Mouse (Mus musculus) lung, postnatal 0 days (tissue): ENCODE results near the gene Myo10. TPM values are rescaled to one million over a fixed set of nuclear protein-coding genes. Genes with fewer than 3 reads are reported as not detected.

Source experiments
- ATAC-seq: fragments of 200-750 bp; cut with Nextera tagmentation; 2 replicates; pipeline ENCODE4 v1.8.0; 2017; ENCODE audit warnings: moderate library complexity
- DNase-seq: peaks from one replicate; pipeline ENCODE4 v3.0.0-alpha.2; 2016; ENCODE audit warnings: low spot score
- H3K27ac ChIP-seq: fragments of 300-500 bp; sonication (generic); 2 replicates; pipeline ENCODE4 v1.5.1; 2014; ENCODE audit warnings: antibody characterized with exemption, mild to moderate bottlenecking, low read length, mixed read lengths
- H3K27me3 ChIP-seq: fragments of 300-500 bp; sonication (generic); replicated peaks from 2 replicates; pipeline ENCODE4 v1.6.1; 2014; ENCODE audit warnings: low read length, mixed read lengths; ENCODE audit not compliant: insufficient read depth
- H3K36me3 ChIP-seq: fragments of 300-500 bp; sonication (generic); 2 replicates; pipeline ENCODE4 v1.6.1; 2014; ENCODE audit warnings: low read length, mixed read lengths; ENCODE audit not compliant: insufficient read depth
- H3K4me1 ChIP-seq: fragments of 300-500 bp; sonication (generic); 2 replicates; pipeline ENCODE4 v1.6.1; 2014; ENCODE audit warnings: antibody characterized with exemption, low read depth, low read length, mixed read lengths; ENCODE audit not compliant: insufficient read depth
- H3K4me2 ChIP-seq: fragments of 300-500 bp; sonication (generic); replicated peaks from 2 replicates; pipeline ENCODE4 v1.6.1; 2014; ENCODE audit warnings: low read depth, mild to moderate bottlenecking, low read length, moderate library complexity, mixed read lengths
- H3K4me3 ChIP-seq: fragments of 300-500 bp; sonication (generic); 2 replicates; pipeline ENCODE4 v1.5.1; 2014; ENCODE audit warnings: low read depth, low read length
- H3K9ac ChIP-seq: fragments of 300-500 bp; sonication (generic); replicated peaks from 2 replicates; pipeline ENCODE4 v1.6.1; 2014; ENCODE audit warnings: low read depth, mild to moderate bottlenecking
- H3K9me3 ChIP-seq: fragments of 300-500 bp; sonication (generic); 2 replicates; pipeline ENCODE4 v1.6.1; 2016; ENCODE audit warnings: low read length, mixed read lengths
- CTCF ChIP-seq: IDR thresholded peaks from 2 replicates; pipeline ENCODE4 v1.5.1; 2016; ENCODE audit warnings: antibody characterized with exemption, mild to moderate bottlenecking
- EP300 ChIP-seq: IDR thresholded peaks from 2 replicates; pipeline ENCODE4 v1.6.1; 2016; ENCODE audit warnings: antibody characterized with exemption, mild to moderate bottlenecking, control low read depth
- WGBS: fragments of 180-500 bp; shearing (Covaris S2); extraction: QIAGEN DNeasy Blood & Tissue Kit; methylation state at CpG from one replicate; pipeline ENCODE4 v1.1.7; 2014; 5-methylcytosine and 5-hydroxymethylcytosine counted together
- polyA plus RNA-seq: library from polyadenylated mRNA; unstranded; fragments of >200 nt; fragmentation: Nextera tagmentation; extraction: Ambion mirVana; gene quantifications from 2 replicates; pipeline ENCODE4 v1.2.1, GENCODE M21; 2015

The Myo10 gene
- polyA plus RNA-seq, 1 experiment from 2014 or later: 17.3 TPM

DNA sequence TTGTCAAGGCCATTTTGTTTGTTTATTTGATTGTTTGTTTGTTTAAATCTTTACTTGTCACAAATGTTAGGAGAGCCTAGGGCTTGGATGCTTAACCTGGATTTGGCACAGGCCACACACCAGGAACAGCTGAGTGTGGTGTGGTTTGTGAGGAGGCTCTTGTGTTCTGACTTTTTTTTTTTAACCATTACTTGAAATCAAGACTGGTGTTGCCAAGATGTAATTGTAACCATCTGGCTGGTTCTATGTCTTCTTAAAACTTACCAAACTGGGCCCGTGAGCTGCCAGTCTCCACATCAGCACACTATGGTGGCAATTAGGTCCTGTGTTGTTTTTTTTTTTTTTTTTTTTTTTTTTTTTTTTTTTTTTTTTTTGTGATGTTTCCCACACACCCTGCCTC is 85.6 kb downstream of the Myo10 start:
- ATAC-seq (no peak), DNase-seq (no peak)
- Histone ChIP-seq H3K4me3 (no peak overlapping the region), H3K4me1 (no peaks in the 10 kb centered on the region), H3K9ac (no peak overlapping the region), H3K4me2 (no peak overlapping the region), H3K27ac (no peak overlapping the region), H3K36me3 (no peaks in the 10 kb centered on the region), H3K9me3 (no peaks in the 10 kb centered on the region), H3K27me3 (no peaks in the 10 kb centered on the region)
- no peak for TF ChIP-seq EP300
- TF ChIP-seq CTCF: no peak
- 87% methylated on average over 1 of the region's 1 CpGs for WGBS

DNA sequence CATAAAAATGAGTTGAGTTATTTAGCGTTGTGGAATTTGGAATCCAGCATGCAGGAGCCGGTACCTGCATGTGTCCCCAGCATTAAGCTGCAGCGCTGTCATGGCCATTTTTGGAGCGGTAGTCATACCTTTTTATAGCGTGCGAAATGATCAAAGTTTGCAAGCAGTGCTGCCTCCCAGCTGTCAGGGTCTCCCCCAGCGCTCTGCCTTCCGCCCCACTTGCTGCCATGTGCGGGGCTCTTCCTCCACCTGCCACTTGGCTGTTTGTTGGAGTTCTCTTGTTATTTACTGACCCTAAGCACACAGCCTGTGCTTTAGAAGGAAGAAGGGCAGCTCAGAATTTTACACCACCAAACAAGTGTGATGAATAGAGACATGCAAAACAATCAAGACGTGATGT is 88.6 kb downstream of the Myo10 start:
- 91% methylated on average over 10 of the region's 10 CpGs for WGBS
- H3K9ac ChIP-seq: no peak overlapping the region

DNA sequence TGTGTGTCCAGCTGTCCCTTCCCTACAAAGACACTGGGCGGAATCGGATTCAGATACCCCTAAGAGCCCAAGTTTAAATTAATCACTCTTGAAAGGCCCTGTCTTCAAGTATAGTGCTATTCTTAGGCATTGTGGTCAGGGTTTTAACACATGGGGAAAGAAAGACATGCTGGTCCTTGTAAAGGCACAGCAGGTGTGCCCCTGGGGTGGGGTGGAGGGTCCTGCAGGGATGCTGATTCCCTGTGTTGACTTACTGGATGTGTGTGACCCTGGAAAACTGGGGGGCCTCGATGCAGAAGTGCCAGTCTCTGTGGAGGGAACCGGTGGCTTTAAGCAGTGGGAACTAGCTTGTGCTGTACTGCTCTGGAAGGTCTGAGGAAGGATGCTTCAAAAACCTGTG is 90.6 kb downstream of the Myo10 start:
- H3K4me2 ChIP-seq: no peak overlapping the region
- no peak for ATAC-seq
- no peak overlapping the region for H3K27ac ChIP-seq
- no peak for DNase-seq
- no peak overlapping the region for H3K9ac ChIP-seq
- H3K36me3 ChIP-seq: no peaks in the 10 kb centered on the region
- no peak overlapping the region for H3K4me3 ChIP-seq
- H3K9me3 ChIP-seq: no peaks in the 10 kb centered on the region
- H3K27me3 ChIP-seq: no peaks in the 10 kb centered on the region
- H3K4me1 ChIP-seq: peaks cover 6% of the 10 kb centered on the region; the same call in 1 of the 2 replicates
- TF ChIP-seq CTCF (no peak), EP300 (no peak)
- 68% methylated on average over 4 of the region's 4 CpGs for WGBS

More for the DNA sequence above, 88.6 kb downstream of the Myo10 start:
- ATAC-seq (no peak), DNase-seq (no peak)
- H3K27me3 ChIP-seq: no peaks in the 10 kb centered on the region
- H3K4me3 ChIP-seq: no peak overlapping the region
- H3K4me2 ChIP-seq: no peak overlapping the region
- H3K4me1 ChIP-seq: peaks cover 6% of the 10 kb centered on the region; the same call in 1 of the 2 replicates
- H3K36me3 ChIP-seq: no peaks in the 10 kb centered on the region
- H3K9me3 ChIP-seq: no peaks in the 10 kb centered on the region
- no peak overlapping the region for H3K27ac ChIP-seq
- TF ChIP-seq EP300 (no peak), CTCF (no peak)

DNA sequence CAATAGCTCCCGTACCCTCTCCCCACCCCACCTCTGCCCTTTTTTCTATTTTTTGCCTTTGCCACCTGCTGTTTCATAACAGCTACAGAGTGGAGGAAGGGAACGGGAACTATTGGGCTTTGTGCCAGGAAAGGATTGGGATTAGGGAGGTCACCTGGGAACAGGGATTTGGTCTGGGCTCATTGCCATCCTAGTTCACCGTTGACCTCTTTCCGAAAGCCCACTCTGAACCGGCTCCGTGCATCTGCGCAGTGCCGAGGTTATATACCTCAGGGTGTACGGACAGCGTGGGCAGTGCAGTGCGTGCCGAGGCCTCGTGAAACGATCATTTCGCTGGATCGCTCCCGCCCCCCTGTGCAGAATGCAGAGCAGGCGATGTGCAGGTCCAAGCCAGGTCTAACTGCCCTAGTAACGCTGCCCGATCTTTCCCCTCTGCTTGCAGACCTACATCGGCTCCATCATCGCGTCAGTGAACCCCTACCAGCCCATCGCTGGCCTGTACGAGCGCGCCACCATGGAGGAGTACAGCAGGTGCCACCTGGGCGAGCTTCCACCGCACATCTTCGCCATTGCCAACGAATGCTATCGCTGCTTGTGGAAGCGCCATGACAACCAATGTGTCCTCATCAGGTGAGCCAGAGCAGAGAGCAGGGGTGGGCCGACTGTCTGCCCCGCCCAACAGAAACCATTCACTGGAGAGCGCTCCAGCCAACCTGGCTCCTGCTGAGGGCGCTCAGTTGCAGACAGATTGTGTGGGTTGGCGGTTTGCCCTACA is 91.4 kb downstream of the Myo10 start:
- Histone ChIP-seq H3K27me3 (no peaks in the 10 kb centered on the region), H3K9ac (no peak overlapping the region), H3K4me3 (no peak overlapping the region), H3K4me1 (peaks cover 6% of the 10 kb centered on the region; the same call in 1 of the 2 replicates), H3K4me2 (no peak overlapping the region), H3K36me3 (no peaks in the 10 kb centered on the region), H3K9me3 (no peaks in the 10 kb centered on the region), H3K27ac (no peak overlapping the region)
- no peak for TF ChIP-seq EP300
- TF ChIP-seq CTCF: no peak
- no peak for ATAC-seq
- DNase-seq: no peak
- WGBS: 78% methylated on average over 38 of the region's 38 CpGs

DNA sequence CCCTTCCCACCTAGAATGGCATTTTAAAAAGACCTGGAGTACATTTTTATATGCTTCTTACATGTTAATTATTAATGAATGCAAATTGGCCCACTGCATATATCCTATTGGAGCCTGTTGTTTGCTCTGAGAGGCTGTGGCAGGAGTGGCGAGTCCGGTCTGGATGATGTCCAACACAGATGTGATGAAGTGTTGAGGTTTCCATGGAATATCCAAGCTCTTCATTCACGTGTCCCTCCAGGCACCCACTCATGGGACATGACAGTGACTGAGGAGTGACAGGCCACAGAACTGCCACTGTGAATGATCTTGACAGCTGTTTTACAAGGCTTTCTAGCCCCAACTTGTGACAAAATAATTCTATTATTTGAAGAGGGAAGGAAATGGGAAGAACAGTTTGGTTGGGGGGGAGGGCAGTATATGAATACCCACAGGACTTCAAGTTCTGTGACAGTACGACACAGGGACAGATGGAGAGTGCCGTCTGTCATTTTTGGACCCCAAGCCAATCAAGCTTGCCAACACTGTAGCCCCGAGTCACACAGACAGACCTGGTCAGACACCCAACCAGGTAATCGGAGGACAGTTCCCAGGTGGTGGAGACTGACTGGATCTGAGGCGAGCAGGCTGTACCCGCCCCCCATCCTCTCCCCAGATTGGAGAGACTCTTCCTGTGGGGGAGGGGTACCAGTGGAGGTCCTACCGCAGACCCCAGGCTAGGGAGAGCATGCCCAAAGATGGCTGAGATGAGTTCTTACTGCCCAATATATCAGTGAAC is 93.1 kb downstream of the Myo10 start:
- TF ChIP-seq CTCF: no peak
- TF ChIP-seq EP300: no peak
- no peak overlapping the region for H3K9ac ChIP-seq
- no peak overlapping the region for H3K4me3 ChIP-seq
- no peaks in the 10 kb centered on the region for H3K9me3 ChIP-seq
- 48% methylated on average over 10 of the region's 10 CpGs for WGBS
- no peak overlapping the region for H3K4me2 ChIP-seq
- no peak overlapping the region for H3K27ac ChIP-seq
- H3K27me3 ChIP-seq: no peaks in the 10 kb centered on the region
- peak; percentile 25; the same call in 1 of the 2 replicates for ATAC-seq
- H3K36me3 ChIP-seq: no peaks in the 10 kb centered on the region
- H3K4me1 ChIP-seq: peaks cover 6% of the 10 kb centered on the region; the same call in 1 of the 2 replicates
- DNase-seq: peak; percentile 48

DNA sequence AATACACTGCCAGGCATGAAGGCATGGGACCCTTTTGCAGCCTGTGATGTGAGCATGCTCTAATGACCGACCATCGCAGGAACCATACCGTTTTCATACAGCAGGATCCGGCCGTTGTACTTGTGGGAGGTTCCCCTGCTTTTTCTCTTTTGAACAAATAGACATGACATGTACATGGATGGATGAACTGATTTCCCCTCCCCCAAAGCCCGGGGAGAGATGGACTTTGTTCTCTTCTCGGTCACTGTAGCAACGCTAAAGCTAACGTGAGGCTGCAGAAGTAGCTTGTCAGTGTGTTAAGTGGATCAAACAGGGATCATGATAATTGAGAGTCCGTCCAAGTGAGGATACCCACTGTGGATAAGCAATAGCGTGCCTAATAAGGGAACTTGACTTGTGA is 93.7 kb downstream of the Myo10 start:
- Histone ChIP-seq H3K27me3 (no peaks in the 10 kb centered on the region), H3K9me3 (no peaks in the 10 kb centered on the region), H3K27ac (no peak overlapping the region), H3K9ac (no peak overlapping the region), H3K4me3 (no peak overlapping the region), H3K4me1 (peaks cover 6% of the 10 kb centered on the region; the same call in 1 of the 2 replicates), H3K4me2 (no peak overlapping the region), H3K36me3 (no peaks in the 10 kb centered on the region)
- TF ChIP-seq EP300 (no peak), CTCF (no peak)
- no peak for DNase-seq
- WGBS: 65% methylated on average over 11 of the region's 11 CpGs
- ATAC-seq: no peak
